Mouse (Mus musculus) gastrocnemius, adult 18-20 months (tissue): ENCODE results near the gene Cep128. TPM values are rescaled to one million over a fixed set of nuclear protein-coding genes. Genes with fewer than 3 reads are reported as not detected.

Experiments used
- DNase-seq: peaks from one replicate; pipeline ENCODE4 v3.0.0; 2021; ENCODE audit warnings: low spot score
- total RNA-seq, 2 experiments: library from RNA; stranded (reverse); gene quantifications; 2 replicates each; pipeline ENCODE4 v1.2.3; 2021

Cep128 gene
- total RNA-seq, 2 experiments from 2014 or later, result 0.64 to 0.81 TPM

- DNase-seq, result no peak
Measured at GRCm38 (mm10) chr12:91312591-91312990, 71.6 kb downstream of the Cep128 start.

DNA sequence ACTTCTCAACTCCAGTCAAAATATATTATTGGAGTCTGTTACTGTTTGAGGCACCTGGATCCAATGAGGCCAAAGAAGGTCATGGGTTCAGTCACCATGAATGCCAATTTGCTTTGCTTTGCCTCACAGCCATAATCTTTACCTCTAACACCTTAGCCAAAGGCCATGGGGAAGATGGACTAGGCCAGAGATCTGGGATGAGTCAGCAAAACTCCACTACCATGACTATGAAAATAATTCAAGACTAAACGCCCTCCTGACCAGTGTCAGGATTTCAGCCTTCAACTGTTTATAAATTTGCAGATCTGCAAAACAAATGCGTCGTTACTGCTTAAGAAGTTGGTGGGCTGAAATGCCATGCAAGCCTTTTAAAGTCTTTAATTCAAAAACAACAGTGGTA, 76.5 kb downstream of the Cep128 start:
- no peak for DNase-seq

GRCm38 (mm10) chr12:91305769-91306168, 78.4 kb downstream of the Cep128 start:
- no peak for DNase-seq

GRCm38 (mm10) chr12:91305038-91305437, 79.2 kb downstream of the Cep128 start:
- no peak for DNase-seq

DNA sequence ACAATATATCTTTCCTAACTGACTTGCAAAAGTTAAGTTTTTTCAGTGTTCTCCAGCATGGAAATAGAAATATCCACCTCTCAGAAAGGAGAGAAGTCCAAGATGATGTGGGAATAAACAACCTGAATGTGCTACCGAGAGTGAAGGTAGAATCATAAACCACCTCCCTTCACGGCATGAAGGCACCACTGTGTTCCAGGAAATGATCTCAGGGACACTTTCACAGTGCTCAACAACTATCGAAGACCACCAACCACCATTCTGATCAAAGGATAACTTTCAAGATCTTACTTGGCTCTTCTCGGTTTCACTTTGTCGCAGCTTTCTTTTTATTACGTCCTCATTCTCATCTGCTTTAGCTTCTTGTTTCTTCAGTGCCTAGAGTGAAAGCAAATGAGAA, 85.5 kb downstream of the Cep128 start:
- DNase-seq, result no peak

DNA sequence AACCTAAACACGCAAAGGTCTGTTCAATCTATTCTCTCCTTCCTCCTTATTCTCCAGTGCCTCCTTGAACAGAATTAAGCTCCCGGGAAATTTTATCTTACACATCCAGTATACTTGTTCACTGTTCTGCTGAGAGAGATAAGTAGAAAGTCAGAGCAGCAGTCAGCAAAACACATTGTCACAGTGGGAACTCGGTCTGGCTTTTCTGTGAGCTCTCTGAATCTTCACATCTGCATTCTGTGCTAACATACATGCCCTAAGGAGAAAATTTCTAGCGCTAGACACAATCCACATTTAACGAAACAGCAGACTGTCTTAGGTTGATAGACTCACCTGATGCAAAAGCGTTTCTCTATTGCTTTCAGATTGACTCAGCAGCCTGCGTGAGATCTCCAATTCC, 88.3 kb downstream of the Cep128 start:
- no peak for DNase-seq

DNA sequence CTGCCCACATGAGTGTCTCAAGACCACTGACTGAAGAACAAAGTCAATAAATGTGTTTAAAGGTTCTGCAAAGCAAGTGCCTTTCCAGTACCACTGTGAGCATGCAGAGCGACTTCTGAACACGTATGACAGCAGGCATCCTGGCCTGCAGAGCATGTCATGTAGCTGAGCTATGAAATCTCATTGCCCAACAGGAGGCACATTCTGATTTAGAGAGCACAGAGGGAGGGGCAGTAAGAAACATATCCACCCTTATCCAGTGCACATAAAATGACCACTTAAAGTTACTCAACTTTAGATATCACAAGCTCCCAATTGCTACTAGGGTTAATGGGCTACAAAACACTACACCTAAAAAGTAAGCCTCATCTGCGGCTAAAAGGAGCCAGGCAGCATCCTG, 88.8 kb downstream of the Cep128 start:
- DNase-seq, result no peak

GRCm38 (mm10) chr12:91273936-91274335, 110.3 kb downstream of the Cep128 start:
- no peak for DNase-seq

DNA sequence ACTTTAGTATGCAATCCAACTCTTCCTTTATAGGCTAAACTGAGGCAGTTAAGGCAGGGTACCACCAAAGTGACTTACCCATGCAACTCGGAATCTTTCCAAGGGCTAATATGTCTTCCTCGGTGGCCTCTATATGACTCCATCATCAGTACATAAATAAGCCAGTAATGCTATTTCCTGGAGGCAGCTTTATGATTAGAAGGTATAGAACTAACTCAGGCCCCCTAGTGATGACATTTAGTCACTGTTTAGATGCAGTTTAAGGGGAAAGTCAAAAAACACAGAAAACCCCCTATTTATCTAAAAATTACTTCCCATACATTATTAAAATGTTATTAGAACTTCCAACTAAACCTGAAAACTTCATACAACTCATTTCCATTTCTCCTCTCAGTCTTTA, 114.6 kb downstream of the Cep128 start:
- DNase-seq, result no peak

DNA sequence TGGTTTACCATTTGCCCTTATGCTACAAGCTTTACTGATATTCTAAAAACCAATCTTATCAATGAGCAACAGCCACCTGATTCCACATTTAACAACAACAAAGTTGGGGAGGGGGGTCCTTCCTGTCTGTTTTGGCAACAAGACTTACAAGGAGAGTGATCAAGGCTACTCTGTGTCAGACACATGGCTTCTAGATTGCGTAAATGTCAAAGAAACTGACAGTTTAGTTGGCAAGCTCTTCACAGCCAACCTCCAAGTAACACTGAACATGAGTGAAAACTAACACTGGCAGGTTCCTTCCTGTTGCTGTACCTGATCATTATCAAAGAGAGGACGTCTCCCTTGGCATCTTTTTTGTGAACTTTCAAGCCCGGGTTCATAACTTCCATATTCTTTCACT, 115.2 kb downstream of the Cep128 start:
- no peak for DNase-seq

DNA sequence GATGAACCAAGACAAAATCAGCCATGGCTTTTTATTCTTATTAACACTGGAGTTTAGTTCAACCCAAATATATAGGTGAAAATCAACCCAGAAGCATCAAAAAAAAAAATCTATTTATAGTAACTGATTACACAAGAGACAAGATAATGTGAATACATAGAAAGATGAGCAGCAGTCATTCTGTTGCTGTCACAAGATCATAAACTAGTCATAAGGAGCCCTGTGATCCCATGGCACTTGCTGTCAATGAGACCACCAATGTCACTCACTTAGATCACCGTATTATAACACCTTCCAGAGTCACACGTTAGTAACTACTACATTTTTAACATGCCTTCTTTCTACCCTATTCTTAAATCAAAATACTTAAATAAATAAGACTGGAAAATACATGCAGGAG, 118.2 kb downstream of the Cep128 start:
- no peak for DNase-seq

DNA sequence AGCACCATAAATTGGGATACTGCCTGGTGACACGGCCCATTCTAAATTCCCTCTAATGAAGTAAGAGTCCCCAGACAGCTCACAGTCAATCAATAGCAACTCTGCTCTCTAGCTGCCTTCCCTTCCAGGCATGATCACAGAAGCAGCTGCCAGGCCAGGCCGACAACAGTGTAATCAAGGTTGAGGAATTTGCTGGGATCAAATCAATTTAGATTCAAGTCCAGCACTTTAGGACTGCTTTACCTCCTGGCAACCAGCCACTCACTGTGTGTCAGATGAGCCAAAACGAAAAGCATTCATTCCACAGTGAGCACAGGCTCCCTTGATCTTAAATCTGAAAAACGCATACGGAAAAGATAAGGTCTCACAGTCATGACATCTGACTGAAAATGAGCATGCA, 118.7 kb downstream of the Cep128 start:
- DNase-seq, result no peak

DNA sequence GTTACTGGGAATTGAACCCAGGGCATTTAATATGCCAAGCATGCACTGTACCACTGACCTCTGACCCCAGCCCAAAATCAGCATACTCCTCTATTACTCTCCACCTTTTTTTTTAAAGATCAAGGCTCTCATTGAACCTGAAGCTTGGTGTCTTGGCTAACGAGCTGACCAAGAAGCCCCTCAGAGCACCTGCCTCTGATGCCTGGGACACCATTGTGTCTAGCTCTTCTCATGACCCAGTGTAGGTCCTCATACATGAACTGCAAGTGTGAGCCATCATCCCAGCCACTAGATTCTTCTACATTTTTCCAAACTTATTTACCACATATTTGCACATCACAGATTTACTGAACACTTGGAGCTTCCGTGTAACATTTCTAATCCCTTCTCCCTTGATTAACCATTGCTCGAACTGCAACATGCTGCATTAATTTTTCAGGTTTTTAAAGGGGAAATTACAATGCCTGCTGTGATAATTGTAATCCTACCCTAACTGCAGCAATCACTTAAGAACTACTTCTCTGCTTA, 119.3 kb downstream of the Cep128 start:
- no peak for DNase-seq

DNA sequence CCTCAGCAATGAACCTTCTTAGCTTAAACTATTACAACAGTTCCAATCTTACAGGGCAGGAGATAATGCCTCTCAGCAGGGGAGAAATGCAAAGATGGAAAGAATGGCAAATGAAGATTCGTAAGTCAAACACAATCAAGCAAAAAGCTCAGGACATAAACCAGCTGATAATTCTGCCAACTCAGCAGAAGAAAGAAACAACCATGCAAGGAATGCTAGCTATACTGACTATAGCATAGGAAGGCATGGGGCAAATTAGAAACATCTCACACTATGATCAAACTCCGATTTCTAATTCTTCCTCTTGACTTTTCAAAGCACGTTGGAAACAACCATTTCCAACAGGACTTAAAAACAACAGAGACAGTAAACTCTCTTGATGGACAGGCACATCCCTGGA, 120.5 kb downstream of the Cep128 start:
- no peak for DNase-seq

- DNase-seq, result no peak
Measured at GRCm38 (mm10) chr12:91262801-91263200, 121.4 kb downstream of the Cep128 start.

DNA sequence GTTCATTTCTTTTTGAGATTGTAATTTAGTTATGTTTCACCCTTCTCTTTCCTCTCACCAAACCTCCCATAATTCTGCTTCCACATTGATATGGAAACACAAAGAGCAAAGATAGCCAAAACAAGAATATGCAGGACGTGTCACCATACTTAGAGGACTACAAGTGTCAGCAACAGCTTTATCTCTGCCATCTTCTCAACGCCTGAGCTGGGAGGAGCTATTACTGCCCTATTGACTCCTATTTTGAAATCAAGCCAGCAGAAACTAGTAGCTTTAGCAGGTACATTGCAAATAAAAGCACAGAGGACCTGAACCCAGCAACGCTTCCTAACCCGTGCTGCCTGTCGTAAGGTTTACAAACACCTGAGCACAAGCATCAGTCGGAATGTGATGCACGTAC, 127.9 kb downstream of the Cep128 start:
- DNase-seq, result no peak

DNA sequence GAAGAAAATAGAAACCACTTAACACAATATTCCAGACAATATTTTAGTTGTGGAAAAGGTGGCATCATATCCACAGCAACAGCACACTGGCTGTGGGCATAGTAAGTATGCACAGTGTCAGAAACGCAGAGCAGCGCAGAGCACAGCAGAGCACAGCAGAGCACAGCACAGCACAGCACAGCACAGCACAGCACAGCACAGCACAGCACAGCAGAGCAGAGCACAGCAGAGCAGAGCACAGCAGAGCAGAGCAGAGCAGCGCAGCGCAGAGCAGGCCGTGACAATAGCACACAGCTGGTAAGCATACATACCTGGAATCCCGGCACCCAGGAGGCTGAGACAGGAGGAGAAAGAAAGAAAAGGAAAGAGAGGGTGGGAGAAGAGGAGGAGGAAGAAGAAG, 129.4 kb downstream of the Cep128 start:
- DNase-seq, result no peak

DNA sequence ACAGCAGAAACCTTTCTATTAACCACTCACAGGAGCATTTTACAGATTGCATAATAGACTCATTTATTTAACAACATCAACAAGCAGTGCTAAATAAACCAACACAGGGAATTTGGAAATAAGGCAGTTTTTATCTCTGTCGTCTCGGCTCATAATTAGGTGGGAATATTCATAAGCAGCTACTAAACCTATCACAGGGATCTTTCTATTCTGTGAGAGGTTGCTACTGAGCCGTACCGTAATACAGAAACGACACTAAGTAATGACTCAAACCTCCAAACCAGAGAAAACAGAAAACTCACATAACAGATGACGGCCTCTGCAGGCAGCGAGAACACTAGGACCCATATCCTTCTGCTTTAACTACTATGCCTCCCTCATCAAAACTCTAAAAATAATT, 163.6 kb downstream of the Cep128 start:
- DNase-seq, result no peak

- DNase-seq, result no peak
Measured at GRCm38 (mm10) chr12:91205550-91205949, 178.7 kb downstream of the Cep128 start.

GRCm38 (mm10) chr12:91204330-91204729, 179.9 kb downstream of the Cep128 start:
- DNase-seq, result no peak

DNA sequence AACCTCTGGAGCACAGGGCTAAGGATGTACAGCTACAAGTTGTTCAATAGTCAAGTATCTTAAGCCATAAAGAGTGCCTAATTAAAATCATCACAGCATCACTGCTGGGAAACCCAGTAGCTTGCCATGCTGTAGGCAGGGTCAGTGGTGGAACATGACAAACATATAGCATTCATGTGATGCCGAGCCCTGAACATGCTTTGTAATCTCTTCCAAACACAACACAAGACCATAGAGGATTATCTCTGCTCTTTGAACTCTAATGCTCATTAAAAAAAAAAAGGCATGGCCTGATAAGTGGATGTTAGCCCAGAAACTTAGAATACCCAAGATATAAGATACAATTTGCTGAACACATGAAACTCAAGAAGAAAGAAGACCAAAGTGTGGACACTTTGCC, 181.7 kb downstream of the Cep128 start:
- no peak for DNase-seq

DNA sequence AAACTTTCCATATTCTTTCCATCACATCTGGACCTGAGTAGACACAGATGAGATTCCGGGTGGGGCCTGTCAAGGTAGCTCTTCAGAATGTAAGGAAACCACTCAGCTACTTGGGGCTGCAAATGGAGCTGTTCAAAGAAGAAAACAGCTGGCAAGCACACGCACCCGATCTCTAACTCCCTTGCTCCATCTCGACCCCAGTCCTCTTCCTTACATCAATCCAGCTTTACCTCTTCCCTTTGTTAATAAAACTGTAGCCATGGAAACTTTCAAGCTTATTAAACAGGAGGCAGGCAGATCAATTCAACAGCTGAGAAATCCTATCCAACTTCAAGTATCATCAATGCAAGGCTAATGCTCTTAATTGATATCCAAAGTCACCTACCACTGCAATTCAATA, 195.1 kb downstream of the Cep128 start:
- no peak for DNase-seq

DNA sequence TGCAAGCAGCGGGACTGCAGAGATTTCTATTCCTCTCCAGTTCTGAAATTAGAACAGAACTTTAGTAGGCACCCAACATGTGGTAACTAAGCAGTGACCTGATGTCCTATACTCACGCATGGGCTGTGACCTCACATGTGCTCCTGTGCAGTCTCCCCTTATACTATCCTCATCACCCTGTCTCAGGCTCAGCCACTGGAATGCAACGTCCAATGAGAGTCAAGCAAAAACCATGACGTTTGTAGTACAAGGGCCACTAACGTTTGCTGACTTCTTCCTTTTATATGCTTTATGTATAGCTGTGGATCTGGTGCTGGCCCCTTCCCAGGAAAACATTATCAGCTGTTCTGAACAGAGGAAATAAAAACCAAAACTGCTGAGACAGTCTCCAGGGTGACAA, 198.6 kb downstream of the Cep128 start:
- DNase-seq, result no peak

DNA sequence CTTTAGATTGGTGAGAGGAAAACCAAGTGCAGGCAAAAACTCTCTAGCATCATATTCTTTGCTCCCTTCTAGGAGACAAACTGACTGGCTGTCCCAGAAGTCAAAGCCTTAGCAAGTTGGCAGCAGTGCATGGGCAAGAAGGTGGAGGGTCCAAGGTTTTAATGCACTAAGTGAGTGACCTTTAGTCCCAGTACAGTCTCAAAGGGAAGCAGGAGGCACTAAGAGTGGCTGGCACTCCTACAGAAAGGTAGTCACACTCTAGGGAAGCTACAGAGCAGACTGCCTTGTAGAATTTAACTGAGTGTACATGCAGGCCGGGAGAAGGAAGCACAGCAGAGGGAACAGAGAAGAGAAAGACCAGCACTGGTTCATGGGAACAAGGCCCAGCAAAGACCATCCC, 199.6 kb downstream of the Cep128 start:
- no peak for DNase-seq
